Comparison of ENCODE assay signal across 16 mouse cellular contexts in genomic region chr19:53969226-53969625, GRCm38 (mm10).
"Had no signal": no experiment of that assay in that cellular context is flagged by ENCODE, and none has a peak within 500 bp of the region (broad histone marks: within the 10 kb centered on the region; RNA-seq: fewer than 3 reads in every experiment).

No protein-coding gene starts in this region.

- H3K27ac ChIP-seq: neural tube, embryonic 13.5 days; neural tube, embryonic 15.5 days; stomach, embryonic 15.5 days; stomach, postnatal 0 days had no signal

- H3K4me2 ChIP-seq: neural tube, embryonic 13.5 days; neural tube, embryonic 15.5 days; stomach, embryonic 15.5 days had no signal

- H3K9ac ChIP-seq: neural tube, embryonic 13.5 days; neural tube, embryonic 15.5 days; stomach, embryonic 15.5 days had no signal

- H3K4me1 ChIP-seq: neural tube, embryonic 13.5 days; neural tube, embryonic 15.5 days; stomach, embryonic 15.5 days had no signal

- H3K4me3 ChIP-seq: neural tube, embryonic 13.5 days; neural tube, embryonic 15.5 days; stomach, embryonic 15.5 days had no signal

- H3K36me3 ChIP-seq: neural tube, embryonic 13.5 days; neural tube, embryonic 15.5 days; stomach, embryonic 15.5 days had no signal

- H3K27me3 ChIP-seq: neural tube, embryonic 13.5 days; neural tube, embryonic 15.5 days; stomach, embryonic 15.5 days had no signal

- DNase-seq: retina, postnatal 1 day; right cerebral cortex, adult 18-20 months; right cerebral cortex, postnatal 14 days; right cerebral cortex, postnatal 25 days; right cerebral cortex, postnatal 4 days; spleen, adult 18-20 months; thymus, adult 18-20 months; thymus, adult 2 months; thymus, postnatal 14 days; thymus, postnatal 25 days; thymus, postnatal 36 days; thymus, postnatal 4 days had no signal

- H3K9me3 ChIP-seq: neural tube, embryonic 13.5 days; neural tube, embryonic 15.5 days; stomach, embryonic 15.5 days had no signal
